Mouse (Mus musculus) cerebellum, adult 18-20 months (tissue): ENCODE data around the gene Atp6v1e1.
A peak's percentile ranks its signal among the peaks of the same experiment; 100 is the strongest.
"Not testable (repeated sequence)": the region's sequence is repeated elsewhere in the genome, so short reads cannot be mapped to it uniquely, and the experiment has no call there.

ENCODE experiments used
- DNase-seq, 2 experiments: peaks; one replicate each; pipeline ENCODE4 v3.0.0; 2021

The Atp6v1e1 gene

DNA sequence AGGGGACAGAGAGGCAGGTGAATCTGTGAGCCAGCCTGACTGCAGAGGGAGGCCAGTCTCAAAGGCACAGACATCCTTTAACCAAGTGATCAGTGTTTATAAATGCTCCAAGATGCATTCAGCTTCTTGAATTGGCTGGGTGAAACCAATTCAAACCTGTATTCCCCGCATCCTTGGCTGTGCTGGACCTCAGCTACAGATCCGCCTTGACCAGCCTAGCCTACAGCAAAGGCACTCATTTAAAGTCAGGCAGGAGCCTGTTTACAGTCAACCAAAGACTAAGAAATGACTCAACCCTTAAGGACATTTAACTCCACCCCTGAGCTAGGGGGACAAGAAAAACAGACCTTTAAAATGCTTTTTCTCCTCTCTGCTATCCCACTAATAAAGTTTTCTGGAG lies 3.3 kb downstream of the Atp6v1e1 start:
- no peak for DNase-seq

DNA sequence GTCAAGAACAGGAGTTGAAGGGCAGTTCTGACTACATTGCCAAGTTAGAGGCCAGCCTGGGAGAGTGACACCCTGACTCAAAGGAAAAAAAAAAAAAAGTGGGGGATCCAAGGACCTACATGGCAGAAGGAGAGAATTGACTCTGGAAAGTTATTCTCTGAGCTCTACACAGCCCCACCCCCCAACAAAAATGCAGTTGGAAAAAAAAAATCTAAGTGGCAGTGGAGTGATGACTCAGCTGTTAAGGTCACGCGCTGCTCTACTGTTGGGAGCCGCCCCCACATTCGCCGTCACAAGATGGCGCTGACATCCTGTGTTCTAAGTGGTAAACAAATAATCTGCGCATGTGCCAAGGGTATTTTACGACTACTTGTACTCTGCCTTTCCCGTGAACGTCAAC lies 10.6 kb downstream of the Atp6v1e1 start:
- not testable (repeated sequence) for DNase-seq

DNA sequence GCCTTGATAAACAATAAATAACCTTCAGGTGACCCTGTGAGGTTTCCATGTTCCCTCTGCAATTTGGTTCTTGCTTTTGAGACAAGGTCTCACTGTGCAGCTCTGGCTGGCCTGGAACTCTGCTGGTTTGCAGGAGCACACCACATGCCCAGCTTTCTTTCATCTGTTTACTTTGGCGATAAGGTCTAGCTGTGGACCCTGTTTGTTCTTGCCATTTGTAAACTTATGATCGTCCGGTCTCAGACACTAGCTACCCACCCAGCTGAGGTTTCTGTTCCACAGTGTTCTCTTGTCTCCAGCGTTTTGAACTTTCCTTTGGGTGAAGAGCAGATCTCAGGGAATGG lies 14.9 kb downstream of the Atp6v1e1 start:
- DNase-seq = no peak

DNA sequence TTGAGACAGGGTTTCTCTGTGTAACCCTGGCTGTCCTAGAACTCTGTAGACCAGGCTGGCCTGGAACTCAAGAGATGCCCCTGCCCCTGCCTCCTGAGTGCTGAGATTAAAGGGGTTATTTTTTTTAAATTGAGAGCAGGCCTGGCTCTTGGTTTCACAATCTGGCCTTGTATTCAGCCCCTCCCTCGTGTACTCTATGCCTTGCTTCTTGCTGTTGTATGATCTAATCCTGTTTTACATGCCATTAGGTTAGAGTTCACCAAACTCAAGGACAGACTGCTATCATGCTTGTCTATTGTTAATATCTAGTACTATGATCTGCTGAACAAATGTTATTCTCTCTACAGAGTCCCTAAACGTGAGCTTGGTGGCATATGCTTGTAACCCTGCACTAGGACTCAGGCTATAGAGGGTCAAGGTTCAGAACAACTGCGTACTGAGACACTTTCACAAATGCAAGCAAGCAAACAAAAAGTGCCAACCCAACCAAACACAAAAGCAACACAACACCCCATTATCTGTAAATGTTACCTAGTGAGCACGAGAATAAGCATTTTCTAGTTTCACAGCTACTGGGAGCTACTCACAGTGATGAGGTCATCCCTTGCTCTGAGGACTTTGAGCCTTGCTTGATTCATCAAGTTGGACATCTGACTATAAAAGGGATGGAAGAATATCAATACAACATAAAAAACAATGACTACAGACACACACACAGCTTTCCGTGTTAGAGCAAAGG lies 15.4 kb downstream of the Atp6v1e1 start:
- no peak for DNase-seq

DNA sequence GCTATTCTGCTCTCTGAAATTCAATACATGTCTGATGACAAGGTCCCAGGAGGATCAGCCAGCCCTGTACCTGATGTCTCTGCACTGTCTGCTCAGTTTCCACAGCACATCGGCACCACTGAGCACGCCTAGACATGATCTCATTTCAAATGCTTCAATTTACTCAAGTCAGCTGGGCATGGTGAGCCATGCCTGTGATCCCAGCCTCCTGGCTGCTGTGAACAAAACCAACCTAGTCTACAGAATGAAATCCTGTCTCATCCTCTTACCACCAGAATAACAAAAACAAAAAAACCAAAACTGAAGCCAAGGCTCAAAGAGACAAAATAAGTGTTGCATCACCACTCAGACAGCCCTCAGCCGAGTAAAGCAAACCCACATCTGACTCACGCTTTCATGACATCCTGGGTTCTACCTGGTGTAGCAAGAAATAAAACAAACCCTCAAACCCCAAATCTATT lies 23.0 kb downstream of the Atp6v1e1 start:
- DNase-seq = no peak

DNA sequence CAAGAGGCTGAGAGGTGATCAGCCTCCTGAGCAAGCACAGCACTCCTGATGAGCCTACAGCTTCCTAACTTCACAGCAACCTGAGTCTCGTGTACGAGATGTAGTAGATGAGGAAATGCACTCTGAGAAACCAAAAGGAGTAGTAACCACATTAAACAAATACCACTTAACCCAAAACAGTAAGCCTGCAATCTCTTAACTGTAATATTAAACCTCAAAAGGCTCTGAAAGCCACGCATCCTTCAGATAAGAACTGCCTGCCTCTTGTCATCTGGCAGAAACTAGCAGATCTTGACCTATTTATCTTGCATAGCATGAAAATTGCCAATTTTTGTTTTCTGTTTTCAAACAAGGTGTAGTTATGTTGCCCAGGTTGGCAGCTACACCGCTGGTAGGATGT lies 23.7 kb downstream of the Atp6v1e1 start:
- no peak for DNase-seq

DNA sequence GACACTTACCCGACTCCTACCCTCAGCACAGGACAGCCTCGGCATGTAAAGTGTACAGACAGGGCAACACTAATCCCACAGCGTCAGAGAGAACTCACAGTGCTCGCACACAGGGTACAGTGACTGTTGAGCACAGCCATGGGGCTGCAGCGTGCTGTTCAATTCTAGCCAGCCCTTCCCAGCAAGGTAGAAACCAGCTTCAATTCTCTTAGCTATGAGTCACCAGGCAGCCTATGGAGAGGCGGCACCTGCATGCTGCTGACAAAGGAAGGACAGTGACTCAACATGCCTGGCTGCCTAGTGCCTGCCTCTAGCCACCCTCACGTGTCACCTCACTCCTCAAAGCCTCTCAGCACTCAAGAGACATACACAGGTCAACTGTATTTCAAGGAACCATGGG lies 24.6 kb downstream of the Atp6v1e1 start:
- peak; percentile 33 to 44 for DNase-seq

DNA sequence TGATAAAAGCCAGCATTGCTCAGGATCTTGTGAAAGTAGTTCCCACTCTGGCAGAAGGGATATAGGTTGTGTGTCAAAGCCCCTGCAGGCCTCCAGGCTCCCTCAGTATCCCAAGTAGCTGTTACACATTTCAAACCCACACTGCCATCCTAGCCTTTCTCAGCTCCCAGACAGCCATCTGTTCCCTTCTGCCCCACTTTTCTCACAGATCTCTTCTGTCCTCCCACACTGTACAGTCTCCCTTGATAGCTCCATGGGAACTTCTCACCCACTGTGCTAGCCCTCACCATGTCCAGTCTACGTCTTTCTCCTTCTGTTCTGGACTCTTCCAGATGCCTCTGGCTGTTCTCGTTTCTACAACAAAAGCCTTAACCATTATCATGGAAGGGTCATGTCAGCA lies 26.5 kb downstream of the Atp6v1e1 start:
- DNase-seq = peak in 1 of 2 experiments; percentile 37

DNA sequence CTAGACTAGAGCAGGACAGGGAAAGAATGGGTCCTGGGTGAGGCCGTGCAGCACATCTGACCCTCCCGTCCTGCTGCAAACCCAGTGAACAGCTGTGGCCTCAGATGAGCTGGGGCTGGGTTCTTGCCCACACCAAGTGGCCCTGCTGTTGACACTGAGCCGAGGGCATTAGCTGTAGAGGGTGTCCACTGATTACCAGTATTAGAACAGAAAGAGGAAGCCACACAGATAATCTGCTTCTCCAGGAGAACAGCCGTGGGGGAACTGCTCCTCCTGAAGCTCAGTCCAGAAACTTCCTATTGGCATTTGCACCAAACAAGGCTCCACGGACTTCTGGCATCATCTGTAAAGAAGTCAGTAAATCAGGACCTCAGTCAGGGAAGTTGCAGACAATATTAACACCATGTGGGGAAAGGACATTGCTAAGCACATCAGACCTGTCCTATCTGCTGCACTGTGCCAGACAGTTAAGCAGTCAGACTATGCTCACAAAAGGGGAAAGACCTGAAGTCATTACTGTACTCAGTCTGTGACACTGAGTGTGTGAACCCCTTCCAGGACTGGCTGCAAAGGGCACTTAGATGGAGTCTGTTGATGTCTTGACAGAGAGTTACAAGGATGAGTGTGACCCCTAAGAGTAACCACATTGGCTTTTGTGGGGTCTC lies 27.0 kb downstream of the Atp6v1e1 start:
- DNase-seq = no peak

DNA sequence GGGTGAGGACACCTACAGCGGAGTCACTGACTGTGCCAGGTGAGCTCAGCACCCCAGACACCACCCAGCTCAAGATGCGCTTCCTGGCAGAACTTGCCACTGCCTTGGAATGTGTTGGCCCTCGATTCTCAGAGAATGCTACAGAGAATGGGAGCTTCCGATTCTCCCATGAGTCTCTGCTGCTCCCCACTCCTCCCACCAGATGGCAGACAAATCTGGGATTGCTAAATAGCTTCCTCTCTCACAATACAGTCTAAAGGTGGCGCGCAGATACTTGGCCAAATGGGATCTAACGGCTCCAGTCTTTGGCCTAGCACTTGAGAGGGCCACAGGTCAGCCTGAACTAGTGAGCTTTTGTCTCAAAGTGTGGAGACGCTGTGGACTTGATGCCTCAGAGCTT lies 29.6 kb downstream of the Atp6v1e1 start:
- no peak for DNase-seq

DNA sequence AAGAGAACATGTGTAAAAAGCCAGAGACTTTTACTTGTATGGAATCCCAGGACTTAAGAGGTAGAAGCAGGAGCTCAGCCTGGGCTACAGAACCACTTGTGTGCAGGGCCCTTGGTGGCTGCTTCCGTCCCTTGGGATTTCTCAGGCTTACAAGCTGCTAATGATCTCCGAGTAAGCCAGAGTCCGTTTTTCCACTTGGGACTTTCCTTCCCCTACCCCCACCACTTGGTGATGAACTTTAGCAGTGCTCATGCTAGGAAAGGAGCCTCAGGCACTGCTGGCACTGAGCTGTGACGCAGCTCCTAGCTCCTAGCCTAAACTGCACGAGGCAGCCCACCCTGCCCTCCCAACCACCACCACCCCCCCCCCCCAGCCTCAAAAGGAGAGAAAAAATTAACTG lies 31.9 kb downstream of the Atp6v1e1 start:
- no peak for DNase-seq

DNA sequence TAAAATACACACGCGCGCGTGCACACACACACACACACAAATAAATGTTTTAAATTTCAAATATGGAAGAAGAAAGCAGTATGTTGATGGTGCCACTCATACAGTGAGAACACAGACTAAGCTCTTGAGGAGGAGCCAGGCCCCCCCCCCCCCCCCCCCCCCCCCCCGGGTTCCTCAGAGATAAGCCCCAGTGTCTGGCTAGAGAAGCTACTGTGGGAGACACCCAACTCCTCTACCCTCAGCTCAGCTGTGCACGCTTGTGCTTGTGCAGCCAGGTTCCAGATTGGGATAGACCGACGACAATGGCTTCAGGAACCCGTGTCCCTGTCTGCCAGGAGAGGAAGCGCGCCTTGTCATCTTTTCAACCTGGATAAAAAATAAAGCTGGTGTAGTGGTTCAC lies 32.4 kb downstream of the Atp6v1e1 start:
- DNase-seq = no peak

DNA sequence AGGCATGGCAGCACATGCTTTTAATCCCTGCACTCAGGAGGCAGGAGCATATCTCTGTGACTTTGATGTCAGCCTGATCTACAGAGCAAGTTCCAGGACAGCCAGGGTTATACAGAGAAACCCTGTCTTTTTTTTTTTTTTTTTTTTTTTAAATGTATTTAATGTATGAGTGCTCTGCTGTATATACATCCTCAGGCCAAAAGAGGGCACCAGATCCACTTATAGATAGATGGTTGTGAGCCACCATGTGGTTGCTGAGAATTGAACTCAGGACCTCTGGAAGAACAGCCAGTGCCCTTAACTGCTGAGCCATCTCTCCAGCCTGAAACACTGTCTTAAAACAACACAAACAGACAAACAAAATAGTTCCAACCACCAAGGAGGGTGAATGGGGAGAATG lies 33.7 kb downstream of the Atp6v1e1 start:
- DNase-seq = no peak

DNA sequence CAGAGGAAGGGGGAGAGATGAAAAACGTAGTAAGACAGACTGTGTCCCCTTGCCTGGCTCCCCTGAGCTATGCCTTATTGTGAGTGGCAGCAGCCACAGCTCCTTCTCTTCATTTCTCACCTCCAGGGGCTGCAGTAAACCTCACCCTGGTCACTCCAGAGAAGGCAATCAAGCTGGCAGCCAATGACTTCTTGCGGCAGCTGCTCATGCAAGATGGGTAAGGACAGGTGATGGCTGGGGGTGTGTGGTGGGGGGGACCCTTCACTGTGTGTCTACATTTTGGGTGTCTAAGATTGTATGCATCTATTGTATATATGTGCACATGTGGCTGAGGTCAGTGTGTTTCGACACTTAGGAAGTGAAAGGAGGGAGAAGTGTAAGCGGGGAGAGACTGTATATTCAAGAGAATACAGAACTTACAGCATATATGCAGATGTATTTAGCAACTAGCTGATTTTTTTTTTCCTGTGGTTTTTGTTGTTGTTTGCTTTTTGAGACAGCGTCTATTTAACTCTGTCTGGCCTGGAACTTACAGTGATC lies 34.5 kb downstream of the Atp6v1e1 start:
- DNase-seq = no peak

DNA sequence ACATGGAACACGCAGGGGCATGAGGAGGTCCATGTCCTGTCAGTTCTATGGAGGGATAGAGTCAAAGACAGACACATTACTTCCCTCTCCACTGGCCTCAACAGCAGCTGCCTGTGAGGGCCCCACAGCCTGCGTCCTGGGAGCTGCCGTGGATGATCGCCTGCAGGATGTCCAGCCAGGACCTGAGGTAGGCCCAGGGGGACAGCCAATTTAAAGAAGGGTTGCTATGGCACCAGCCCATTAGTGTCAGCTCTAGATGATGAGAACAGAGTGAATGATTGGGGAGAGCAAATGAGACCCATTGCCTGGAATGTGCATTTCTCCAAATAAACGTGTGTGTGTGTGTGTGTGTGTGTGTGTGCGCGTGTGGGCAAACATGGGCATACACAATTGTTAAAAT lies 38.2 kb downstream of the Atp6v1e1 start:
- DNase-seq = no peak

DNA sequence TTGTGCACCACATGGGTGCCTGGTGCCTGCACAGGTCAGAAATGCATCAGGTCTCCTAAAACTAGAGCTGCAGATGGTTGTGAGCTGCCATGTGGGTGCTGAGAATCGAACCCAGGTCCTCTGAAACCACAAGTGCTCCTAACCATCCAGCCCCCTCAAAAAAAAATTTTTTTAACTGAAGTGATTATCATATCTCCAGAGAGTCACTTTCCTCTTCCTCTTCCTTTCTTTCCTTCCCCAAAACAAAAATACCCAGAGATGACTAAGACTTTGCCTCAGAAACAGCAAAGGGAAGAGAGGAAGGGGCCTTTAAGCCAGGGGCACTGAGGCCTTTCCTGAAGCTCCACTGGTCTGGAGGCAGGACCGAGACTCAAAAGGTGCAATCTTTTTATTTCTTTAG lies 39.6 kb downstream of the Atp6v1e1 start:
- DNase-seq = no peak

DNA sequence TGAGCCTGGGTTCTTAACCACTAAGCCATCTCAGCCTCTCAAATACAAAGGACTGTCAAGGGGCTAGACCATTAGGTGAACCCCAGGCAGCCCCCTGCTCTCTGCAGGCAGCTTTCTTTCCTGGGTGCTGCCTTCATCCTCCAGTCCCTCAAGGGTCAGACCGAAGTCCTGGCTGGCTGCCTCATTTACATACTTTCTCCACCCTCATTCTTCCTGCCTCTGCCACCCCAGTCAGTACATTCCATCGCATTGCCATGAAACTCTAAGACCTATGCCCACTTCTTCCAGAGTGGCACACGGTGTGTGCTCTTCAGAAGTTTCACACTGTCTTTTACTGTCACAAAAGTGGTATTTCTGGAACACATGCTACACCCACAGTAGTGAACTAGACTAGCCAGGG lies 44.4 kb downstream of the Atp6v1e1 start:
- no peak for DNase-seq

DNA sequence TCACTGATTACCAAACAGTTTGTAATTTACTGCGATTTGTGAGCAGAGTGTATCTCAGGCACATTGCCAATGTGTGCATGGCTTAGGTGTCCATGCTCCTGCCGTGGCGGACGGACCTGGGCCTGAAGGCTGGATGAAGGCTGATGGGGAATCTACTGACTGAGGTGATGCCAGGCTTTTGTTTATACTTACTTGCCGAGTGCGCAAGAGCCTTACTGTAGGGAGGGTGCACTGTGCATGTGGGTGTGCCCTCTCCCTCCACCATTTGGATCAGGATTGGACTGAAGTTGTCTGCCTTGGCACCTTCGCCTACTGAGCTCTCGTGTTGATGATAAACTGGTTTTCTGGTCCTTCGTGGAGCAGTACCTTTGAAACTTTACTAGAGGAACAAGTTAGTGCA lies 45.1 kb downstream of the Atp6v1e1 start:
- DNase-seq = no peak

DNA sequence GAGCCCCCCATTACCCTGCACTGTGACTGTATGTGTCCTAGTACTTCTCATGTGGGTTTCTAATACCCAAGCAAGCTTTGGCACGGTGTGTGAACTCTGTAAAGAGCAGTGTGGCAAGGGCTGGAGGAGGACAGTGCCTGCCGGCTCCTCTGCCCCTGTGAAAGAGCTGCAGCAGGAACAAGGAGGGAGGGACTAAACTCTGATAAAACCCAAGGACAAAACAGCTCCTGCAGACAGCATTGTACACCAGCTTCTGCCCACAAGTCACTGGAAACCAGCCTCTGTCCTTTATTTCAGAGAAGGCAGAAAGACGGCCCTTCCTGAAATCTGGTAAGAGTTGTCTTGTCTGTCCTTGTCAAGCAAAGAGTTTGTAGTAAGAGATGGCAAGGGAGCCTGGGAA lies 46.3 kb downstream of the Atp6v1e1 start:
- DNase-seq = no peak

DNA sequence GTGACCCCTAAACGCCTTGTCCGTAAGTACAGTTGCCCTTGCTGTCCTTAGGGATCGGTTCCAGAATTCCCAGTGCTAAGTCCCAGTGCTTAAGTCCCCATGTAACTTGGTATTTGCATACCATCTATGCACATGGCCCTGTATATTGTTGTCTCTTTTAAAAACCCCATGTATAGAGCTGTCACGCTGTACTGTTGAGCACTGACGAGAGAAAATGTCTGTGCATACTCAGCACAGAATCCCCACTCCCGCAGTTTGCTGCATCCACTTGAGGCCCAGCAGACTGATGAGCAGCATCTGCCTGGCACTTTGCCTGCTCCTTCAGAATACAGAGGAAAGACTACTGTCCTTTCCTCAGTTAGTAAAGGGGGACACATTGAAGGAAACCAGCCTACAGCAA lies 48.8 kb downstream of the Atp6v1e1 start:
- no peak for DNase-seq

DNA sequence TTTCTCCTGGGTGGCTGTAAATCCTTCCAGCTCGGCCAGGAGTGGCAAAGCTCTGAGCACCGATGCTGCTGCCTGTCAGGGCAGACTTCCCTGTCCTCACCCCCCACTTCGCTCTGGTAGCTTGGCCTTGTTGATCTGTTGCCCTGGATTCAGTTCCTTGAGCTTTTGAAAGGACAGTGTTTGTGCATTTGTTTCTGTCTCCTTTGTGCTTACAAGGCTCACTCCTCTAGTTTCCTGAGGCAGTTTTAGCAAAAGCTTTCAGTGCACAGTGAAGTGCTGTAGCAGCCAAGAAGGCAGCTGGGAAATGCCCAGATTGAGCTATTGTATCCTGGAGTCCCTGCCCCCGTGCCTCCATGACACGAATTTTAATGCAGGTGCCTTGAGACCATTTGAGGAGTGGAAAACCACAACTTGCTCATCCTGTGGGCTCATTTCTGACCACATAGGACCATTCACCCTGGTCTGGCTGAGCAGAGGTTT lies 49.4 kb downstream of the Atp6v1e1 start, which contains the start of gene Slc25a18:
TSS of gene Slc25a18 (plus strand) at position 430 of the 480 bp plus-strand sequence.
- DNase-seq = peak in 1 of 2 experiments; percentile 19

DNA sequence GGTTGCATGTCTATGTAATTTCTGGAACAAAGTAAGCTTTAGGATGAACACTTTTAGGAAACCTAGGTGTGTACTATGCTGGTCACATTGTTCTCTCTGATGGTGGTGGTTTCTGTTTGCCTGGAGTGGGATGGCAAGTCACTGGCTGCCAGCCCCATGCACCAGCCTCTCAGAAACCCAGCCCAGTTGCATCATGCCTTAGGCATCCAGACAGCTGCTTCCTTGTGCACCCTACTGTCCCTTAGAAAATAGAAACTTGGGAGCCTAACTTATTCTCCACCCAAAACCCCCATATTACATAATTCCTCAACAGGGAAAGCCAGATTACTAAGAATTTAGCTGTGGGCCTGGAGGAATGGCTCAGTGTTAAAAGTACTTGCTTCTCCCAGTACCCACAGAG lies 50.6 kb downstream of the Atp6v1e1 start:
- no peak for DNase-seq

DNA sequence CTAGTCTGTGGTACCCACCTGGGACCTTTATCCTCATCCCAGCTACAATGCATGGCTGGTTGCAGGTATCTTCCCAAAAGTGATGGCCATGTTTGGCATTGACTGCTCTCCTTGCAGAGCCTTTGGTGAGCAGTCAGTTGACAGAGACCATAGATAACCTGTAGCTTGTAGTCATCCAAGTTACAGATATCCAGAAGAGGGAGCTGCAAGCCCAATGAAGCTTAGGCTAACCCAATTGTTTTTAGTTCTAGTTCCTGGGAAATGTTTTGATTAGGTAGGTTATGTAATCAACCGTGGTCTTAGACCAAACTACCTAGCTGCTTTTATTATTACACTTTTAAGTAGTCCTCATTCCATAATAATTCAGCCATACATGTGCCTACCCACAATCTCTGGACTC lies 51.2 kb downstream of the Atp6v1e1 start:
- DNase-seq = no peak

DNA sequence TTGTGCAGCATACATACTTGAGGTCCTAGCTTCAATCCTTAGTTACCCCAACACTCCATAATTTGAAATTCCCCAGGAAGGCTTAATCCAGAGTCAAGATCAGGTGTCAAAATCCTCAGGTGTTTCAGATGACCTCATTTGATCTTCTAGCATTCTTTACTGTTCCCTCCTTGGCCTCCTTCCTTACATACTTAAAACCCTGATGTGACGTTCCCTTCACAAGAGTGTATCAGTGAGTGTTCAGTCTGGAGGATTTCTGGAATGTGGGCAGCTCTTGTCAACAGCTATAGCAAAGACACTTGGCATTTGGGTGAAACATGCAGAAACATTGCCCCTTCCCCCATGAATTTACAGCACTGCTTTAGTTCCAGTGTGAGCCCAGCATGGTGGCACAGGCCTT lies 52.6 kb downstream of the Atp6v1e1 start:
- DNase-seq = no peak
